Mouse (Mus musculus) mouse trophoblast stem cell (cell line): Measurements from ENCODE around the gene Cgrrf1.
"Not testable (repeated sequence)": the region's sequence is repeated elsewhere in the genome, so short reads cannot be mapped to it uniquely, and the experiment has no call there.

Experiments used
- in situ Hi-C, 2 experiments: fragments of 300-500 bp; cut with MseI, MboI; formaldehyde crosslinking; loops; 2 replicates in 1 of 2; 3 replicates in 1 of 2; pipeline ENCODE4 v1.15.1; 2025

Gene Cgrrf1

GRCm38 (mm10) chr14:46831837-46832333 is at the start of gene Cgrrf1:
TSS of gene Cgrrf1 (plus strand) at chr14:46832125.
- in situ Hi-C loops = no loop called here

- in situ Hi-C loops = no loop called here
Measured at GRCm38 (mm10) chr14:46782187-46782828, 49.6 kb upstream of the Cgrrf1 start.

GRCm38 (mm10) chr14:46783327-46783926 is 48.5 kb upstream of the Cgrrf1 start:
- in situ Hi-C loops = no loop called here

- in situ Hi-C loops = no loop called here
Measured at GRCm38 (mm10) chr14:46785247-46785646, 46.7 kb upstream of the Cgrrf1 start.

GRCm38 (mm10) chr14:46787454-46787786 is 44.5 kb upstream of the Cgrrf1 start:
- in situ Hi-C loops = no loop called here

GRCm38 (mm10) chr14:46787787-46788504 is 44.0 kb upstream of the Cgrrf1 start, which contains the start of gene Cnih1:
TSS of gene Cnih1 (minus strand) at chr14:46788411.
- in situ Hi-C loops = no loop called here

- in situ Hi-C loops = no loop called here
Measured at GRCm38 (mm10) chr14:46788505-46788901, 43.4 kb upstream of the Cgrrf1 start.

- in situ Hi-C loops = no loop called here
Measured at GRCm38 (mm10) chr14:46790303-46790702, 41.6 kb upstream of the Cgrrf1 start.

- in situ Hi-C loops = no loop called here
Measured at GRCm38 (mm10) chr14:46790723-46791122, 41.2 kb upstream of the Cgrrf1 start.

GRCm38 (mm10) chr14:46794157-46794556 is 37.8 kb upstream of the Cgrrf1 start:
- in situ Hi-C loops = no loop called here

- in situ Hi-C loops = no loop called here
Measured at GRCm38 (mm10) chr14:46800684-46801345, 31.1 kb upstream of the Cgrrf1 start.

GRCm38 (mm10) chr14:46803259-46803658 is 28.7 kb upstream of the Cgrrf1 start:
- in situ Hi-C loops = no loop called here

- in situ Hi-C loops = no loop called here
Measured at GRCm38 (mm10) chr14:46803791-46804190, 28.1 kb upstream of the Cgrrf1 start.

- in situ Hi-C loops = no loop called here
Measured at GRCm38 (mm10) chr14:46806186-46806585, 25.7 kb upstream of the Cgrrf1 start.

- in situ Hi-C loops = no loop called here
Measured at GRCm38 (mm10) chr14:46807927-46808326, 24.0 kb upstream of the Cgrrf1 start.

GRCm38 (mm10) chr14:46815640-46816039 is 16.3 kb upstream of the Cgrrf1 start:
- in situ Hi-C loops = no loop called here

- in situ Hi-C loops = no loop called here
Measured at GRCm38 (mm10) chr14:46816916-46817622, 14.9 kb upstream of the Cgrrf1 start.

GRCm38 (mm10) chr14:46818743-46819142 is 13.2 kb upstream of the Cgrrf1 start:
- in situ Hi-C loops = no loop called here

GRCm38 (mm10) chr14:46819961-46820360 is 12.0 kb upstream of the Cgrrf1 start:
- in situ Hi-C loops = not testable (repeated sequence)

GRCm38 (mm10) chr14:46821271-46821872 is 10.6 kb upstream of the Cgrrf1 start:
- in situ Hi-C loops = no loop called here
